Mouse (Mus musculus): ENCODE measurements around the gene Sephs1. TPM values are rescaled to one million over a fixed set of nuclear protein-coding genes. Genes with fewer than 3 reads are reported as not detected.

Gene Sephs1
- 15.4 and 18.4 TPM in 2 replicates for polyA plus RNA-seq (2012; rRNA removed)

DNA sequence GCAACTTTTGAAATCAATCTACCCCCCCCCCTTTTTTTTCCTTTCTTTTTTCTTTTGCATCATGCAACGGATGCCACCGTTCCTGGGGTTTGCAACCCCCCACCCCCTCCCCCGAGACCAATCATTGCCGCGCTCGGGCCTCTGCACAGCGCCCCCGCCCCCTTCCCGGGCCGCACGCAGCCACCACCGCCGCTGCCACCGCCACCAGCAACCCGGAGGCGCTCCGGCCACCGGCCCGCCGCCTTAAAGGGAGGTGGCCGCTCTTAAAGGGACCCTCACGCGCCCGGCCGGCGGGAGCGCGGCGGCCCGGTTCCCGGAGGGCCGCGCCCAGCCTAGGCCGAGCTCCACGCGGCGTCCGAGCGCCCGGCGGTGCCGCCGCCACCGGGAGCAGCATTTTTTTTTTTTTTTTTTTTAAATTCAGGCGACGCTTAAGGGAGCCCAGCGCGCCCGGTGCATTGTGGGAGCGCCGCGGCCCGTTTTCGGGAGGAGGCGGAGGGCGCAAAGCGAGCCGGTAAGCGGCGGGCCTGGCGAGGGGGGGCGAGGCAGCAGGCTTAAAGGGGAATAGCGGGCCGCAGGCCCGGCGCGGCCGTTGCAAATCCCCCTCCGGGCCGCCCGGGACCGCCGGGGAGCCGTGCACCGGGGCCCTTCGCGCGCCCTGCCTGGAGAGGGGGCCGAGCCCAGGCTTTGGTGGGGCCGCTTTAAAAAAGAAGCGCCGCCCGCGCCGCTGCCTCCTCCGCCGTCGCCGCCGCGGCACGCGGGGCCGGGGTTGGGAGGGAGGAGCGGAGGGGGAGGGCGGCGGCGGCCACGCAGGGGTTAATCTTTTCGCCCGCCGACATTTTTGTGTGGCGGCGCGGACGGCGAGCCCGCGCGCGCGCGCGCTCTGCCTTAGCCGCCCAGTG lies at the start of gene Sephs1:
TSS of gene Sephs1 (plus strand) at position 215 of the 899 bp plus-strand sequence.

DNA sequence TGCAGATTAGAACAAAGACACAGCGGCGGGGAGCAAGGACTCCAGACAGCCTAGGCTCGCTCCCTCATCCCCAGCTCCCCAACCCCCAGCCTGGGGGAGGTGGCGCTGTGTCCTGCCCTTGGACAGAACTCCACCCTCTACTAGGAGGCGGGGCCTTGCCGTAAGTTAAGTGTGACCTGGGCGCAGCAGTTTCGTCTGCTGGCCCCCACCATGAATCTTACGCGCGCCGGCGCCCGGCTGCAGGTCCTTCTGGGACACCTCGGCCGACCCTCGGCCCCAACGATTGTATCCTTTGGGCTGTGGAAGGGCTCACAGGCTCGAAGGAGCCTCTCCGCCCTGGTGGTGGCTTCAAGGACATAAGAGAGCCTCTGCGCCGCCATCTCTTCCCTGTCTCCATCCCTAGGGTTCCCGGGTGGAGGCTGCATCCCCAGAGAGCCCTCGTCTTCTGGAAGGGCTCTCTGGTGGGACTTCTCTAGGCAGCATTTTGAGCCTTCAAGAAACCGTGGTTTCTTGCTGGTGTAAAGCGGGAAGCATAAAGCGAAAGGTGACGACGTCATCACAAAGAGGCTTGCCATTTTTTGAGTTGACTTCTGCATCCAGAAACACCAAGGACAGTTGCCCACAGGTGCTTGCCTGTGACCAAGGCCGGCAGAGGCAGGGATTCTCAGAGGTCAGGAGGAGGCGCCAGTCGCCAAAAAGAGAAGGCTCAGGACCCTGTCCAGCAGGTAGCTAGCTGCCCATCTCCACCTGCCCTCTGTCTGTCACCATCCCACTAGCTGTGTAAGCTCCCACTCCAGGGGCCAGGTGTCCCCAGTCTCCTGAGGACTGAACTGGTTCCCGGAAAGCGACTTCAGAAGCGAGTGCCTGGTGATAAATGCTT lies 37.7 kb downstream of the Sephs1 start, which contains the start of gene Phyh:
TSS of gene Phyh (plus strand) at position 160 of the 880 bp plus-strand sequence.

Other genes with a start within 250 kb of the Sephs1 start
- gene Prpf18, start 229.5 kb upstream of the Sephs1 start, polyA plus RNA-seq (2012; rRNA removed), result 19.0 and 23.5 TPM in 2 replicates
- gene Bend7, start 163.7 kb upstream of the Sephs1 start, polyA plus RNA-seq (2012; rRNA removed), result 0.80 and 1.2 TPM in 2 replicates
- gene Phyh, start 37.5 kb downstream of the Sephs1 start, polyA plus RNA-seq (2012; rRNA removed), result 33.1 and 44.3 TPM in 2 replicates
- gene Ucma, start 94.6 kb downstream of the Sephs1 start, polyA plus RNA-seq (2012; rRNA removed), result not detected in 2 replicates
- 32.6 and 35.5 TPM in 2 replicates for gene Mcm10, start 131.2 kb downstream of the Sephs1 start, polyA plus RNA-seq (2012; rRNA removed)
- 6.1 and 7.3 TPM in 2 replicates for gene Optn, start 182.5 kb downstream of the Sephs1 start, polyA plus RNA-seq (2012; rRNA removed)

All from liver, embryonic 14 days (tissue).